Comparison of ENCODE assay signal across 7 mouse cellular contexts in genomic region chr10:8756604-8757354, GRCm38 (mm10).
DNase-seq lines count a peak whose midpoint lies in the region; ATAC-seq and TF ChIP-seq lines count a peak whose summit lies in the region.

No protein-coding gene starts in this region.

- peak overlapping the region; percentile 88 for H3K27ac ChIP-seq in intestine, embryonic 16.5 days (ENCODE audit: low read length)
- H3K27ac ChIP-seq in small intestine, adult 2 months (ENCODE audit: insufficient read depth, low read depth, low read length), result peak overlapping the region; percentile 66

- TF ChIP-seq CTCF in lung, adult 2 months (IDR thresholded peaks at IDR 0.05; ENCODE audit: insufficient read depth, low read length), result no peak
- TF ChIP-seq CTCF in small intestine, adult 2 months (IDR thresholded peaks at IDR 0.05; ENCODE audit: extremely low read depth, insufficient read length, insufficient replicate concordance, low read depth, low read length), result no peak

- peaks cover 6% of the 10 kb centered on the region; the same call in 1 of the 2 replicates for H3K36me3 ChIP-seq in intestine, embryonic 16.5 days (ENCODE audit: control insufficient read depth, insufficient read depth, low read length)
- H3K36me3 ChIP-seq in small intestine, adult 2 months (ENCODE audit: control insufficient read depth, insufficient read depth, low read length), result peaks cover 8% of the 10 kb centered on the region; the same call in 1 of the 2 replicates

- DNase-seq in lung, adult 2 months, result no peak
- DNase-seq in lung, postnatal 25 days (ENCODE audit: low spot score), result no peak
- no peak for DNase-seq in layer of hippocampus, adult 9-11 months
- DNase-seq in natural killer cell, adult 2 months (ENCODE audit: low spot score in 2 of 2), result no peak

- peaks cover 25% of the 10 kb centered on the region for H3K4me1 ChIP-seq in lung, adult 2 months (ENCODE audit: control insufficient read depth, insufficient read depth, low read length)
- peaks cover 17% of the 10 kb centered on the region; the same call in 1 of the 2 replicates for H3K4me1 ChIP-seq in intestine, embryonic 16.5 days (ENCODE audit: control insufficient read depth, insufficient read depth, low read length)
- no peaks in the 10 kb centered on the region for H3K4me1 ChIP-seq in small intestine, adult 2 months (ENCODE audit: control insufficient read depth, insufficient read depth, insufficient read length, low read length)

- H3K9ac ChIP-seq in intestine, embryonic 16.5 days (ENCODE audit: low read depth, low read length), result 0 out of 2 replicates have a peak overlapping the region, but pooled peaks have one; percentile 27

- ATAC-seq in granulocyte monocyte progenitor cell, adult 5-6 weeks (replicated peaks; ENCODE audit: poor library complexity, severe bottlenecking), result peak; percentile 6; the same call in 1 of the 2 replicates
- ATAC-seq in intestine, embryonic 16.5 days, result no peak

- no peak for TF ChIP-seq POLR2A in lung, adult 2 months (IDR thresholded peaks at IDR 0.05; ENCODE audit: borderline replicate concordance, extremely low read depth, low read depth, low read length)
- no peak for TF ChIP-seq POLR2A in small intestine, adult 2 months (IDR thresholded peaks at IDR 0.05; ENCODE audit: low read depth, low read length)

- H3K27me3 ChIP-seq in intestine, embryonic 16.5 days (replicated peaks; ENCODE audit: control insufficient read depth, insufficient read depth, low read length), result no peaks in the 10 kb centered on the region
- no peaks in the 10 kb centered on the region for H3K27me3 ChIP-seq in small intestine, adult 2 months (ENCODE audit: control insufficient read depth, insufficient read depth, low read length)

- H3K4me3 ChIP-seq in lung, adult 2 months (replicated peaks; ENCODE audit: extremely low read depth, low read depth, low read length), result peak overlapping the region; percentile 17
- peak overlapping the region; percentile 15; the same call in 1 of the 2 replicates for H3K4me3 ChIP-seq in intestine, embryonic 16.5 days (ENCODE audit: low read length)
- peak overlapping the region; percentile 42 for H3K4me3 ChIP-seq in small intestine, adult 2 months (ENCODE audit: low read depth, low read length)

- WGBS in lung, adult 2 months, result 43% methylated on average over 11 of the region's 11 CpGs
- 53% methylated on average over 11 of the region's 11 CpGs for WGBS in intestine, embryonic 16.5 days
- 60% methylated on average over 11 of the region's 11 CpGs for WGBS in small intestine, adult 2 months

- no peaks in the 10 kb centered on the region for H3K9me3 ChIP-seq in intestine, embryonic 16.5 days (ENCODE audit: control insufficient read depth, low read length)

- H3K4me2 ChIP-seq in intestine, embryonic 16.5 days (ENCODE audit: low read depth, low read length), result peak overlapping the region; percentile 1; the same call in 1 of the 2 replicates
